Mouse (Mus musculus): ENCODE results near the gene Mapkapk2.
"Not testable (repeated sequence)": the region's sequence is repeated elsewhere in the genome, so short reads cannot be mapped to it uniquely, and the experiment has no call there.

The Mapkapk2 gene

GRCm38 (mm10) chr1:131049361-131049806 lies 48.2 kb downstream of the Mapkapk2 start:
- no peak for DNase-seq (ENCODE audit: low spot score)

DNA sequence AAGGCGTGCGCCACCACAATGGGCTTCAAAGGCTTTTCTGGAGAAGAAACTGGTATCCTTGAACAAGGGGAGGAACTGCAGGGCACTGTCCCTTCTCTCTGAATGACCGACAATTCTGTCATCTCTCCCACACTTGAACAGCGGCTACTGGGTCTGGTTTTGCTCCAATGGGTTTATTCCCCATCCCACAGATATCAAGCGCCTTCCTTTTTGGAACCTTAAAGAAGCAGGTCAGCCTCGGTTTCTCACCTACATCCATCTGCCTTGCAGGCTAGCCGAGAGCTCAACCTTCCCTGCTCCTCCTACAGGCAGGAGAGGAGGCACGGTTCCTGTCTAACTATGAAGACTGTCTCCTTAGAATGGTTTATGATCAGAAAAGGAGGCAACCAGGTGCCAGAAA lies 48.7 kb downstream of the Mapkapk2 start:
- DNase-seq (ENCODE audit: low spot score): no peak

DNA sequence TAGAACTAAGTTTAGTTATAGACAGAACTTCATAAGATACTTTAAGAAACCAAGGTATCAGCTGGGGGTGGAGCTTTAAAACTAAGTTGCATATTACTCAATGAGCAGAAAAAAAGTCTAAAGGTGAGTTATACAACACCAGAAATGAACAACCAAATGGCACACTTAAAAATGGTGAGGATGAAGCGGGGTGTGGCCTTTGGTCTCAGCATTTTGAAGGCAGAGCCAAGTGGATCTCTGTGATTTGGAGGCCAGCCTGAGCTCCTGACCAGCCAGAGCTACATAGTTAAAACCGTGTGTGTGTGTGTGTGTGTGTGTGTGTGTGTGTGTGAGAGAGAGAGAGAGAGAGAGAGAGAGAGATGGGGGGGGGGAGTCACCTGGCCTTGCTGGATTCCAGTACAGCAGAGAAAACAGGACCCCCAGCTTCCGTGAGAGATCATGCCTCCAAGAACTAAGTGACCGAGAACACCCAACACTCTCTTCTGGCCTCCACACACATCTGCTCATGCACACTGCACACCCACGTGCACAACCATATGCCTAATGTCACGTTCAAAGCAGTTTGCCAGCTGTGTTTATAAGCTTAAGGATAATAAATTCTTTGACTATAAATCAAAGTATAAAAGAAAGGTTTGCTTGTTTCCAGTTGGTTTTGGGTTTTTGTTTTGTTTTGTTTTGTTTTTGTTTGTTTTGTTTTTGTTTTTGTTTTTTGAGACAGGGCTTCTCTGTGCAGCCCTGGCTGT lies 49.3 kb downstream of the Mapkapk2 start:
- DNase-seq (ENCODE audit: low spot score): no peak

GRCm38 (mm10) chr1:131046607-131047006 lies 51.0 kb downstream of the Mapkapk2 start:
- no peak for DNase-seq (ENCODE audit: low spot score)

DNA sequence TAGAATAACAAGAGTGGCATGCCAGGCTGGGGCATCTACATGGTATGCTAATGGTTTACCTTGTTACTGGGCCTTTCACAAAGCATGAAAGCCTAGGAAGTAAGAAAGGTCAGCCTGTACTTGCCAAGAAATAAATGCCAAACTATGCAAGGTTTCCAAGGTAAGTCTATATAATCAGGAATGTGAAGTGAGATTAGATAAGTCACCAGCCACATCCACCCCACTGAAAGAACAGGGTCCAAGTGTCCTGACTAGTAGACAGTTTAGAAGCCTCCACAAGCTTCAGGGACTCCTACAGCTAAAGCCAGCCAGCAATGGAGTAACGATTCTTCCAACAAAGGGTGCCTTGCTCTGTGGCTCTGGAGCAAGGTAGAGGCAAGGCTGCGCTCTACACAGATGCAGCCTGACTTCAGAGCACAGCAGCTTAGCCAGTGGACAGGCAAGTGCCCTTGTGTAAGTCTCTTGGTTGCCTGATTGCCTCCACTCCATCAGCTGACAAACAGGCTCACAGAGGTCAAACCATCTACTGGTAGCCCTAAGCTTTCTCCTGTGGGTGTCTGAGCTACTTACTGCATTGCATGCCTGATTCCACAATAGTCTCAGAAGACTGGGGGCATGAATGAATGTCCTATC lies 51.8 kb downstream of the Mapkapk2 start:
- DNase-seq (ENCODE audit: low spot score): no peak

GRCm38 (mm10) chr1:131043636-131044035 lies 54.0 kb downstream of the Mapkapk2 start:
- DNase-seq (ENCODE audit: low spot score): no peak

DNA sequence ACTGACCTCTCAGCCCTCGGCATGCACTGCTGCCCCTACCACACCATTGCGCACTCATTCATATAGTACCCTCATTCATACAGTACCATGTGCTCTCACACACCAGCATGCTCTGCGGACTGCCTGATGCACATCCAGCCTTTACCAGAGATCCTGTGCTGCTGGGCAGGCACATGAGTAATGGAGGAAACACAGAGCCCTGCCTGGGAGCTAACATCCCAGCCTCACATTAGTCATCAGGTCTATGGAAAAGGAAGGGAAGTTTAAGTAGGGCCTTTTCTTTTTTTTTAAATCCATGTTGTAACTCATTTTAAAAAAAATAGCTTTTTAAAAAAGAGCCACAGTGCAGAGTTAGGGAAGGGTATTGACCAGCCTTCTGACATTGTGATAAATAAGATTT lies 54.9 kb downstream of the Mapkapk2 start:
- no peak for DNase-seq (ENCODE audit: low spot score)

DNA sequence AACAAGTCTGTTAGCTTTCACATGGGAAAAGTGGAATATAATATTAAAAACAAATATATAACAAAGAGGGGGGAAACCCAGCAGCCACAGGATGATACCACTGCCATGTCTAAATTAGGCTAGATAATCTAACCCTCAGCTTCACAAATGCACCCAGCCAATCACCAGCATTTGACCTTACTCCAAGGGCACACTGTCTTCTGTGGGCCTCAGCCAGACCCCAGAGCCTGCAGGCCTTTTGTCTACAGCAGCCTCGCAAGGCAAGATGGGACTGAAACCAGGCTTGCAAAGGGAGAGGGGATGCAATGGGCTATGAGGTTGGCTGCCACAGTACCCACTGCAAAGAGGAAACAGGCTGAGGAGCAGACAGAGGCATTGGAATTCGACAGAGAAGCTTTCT lies 55.4 kb downstream of the Mapkapk2 start:
- no peak for DNase-seq (ENCODE audit: low spot score)

DNA sequence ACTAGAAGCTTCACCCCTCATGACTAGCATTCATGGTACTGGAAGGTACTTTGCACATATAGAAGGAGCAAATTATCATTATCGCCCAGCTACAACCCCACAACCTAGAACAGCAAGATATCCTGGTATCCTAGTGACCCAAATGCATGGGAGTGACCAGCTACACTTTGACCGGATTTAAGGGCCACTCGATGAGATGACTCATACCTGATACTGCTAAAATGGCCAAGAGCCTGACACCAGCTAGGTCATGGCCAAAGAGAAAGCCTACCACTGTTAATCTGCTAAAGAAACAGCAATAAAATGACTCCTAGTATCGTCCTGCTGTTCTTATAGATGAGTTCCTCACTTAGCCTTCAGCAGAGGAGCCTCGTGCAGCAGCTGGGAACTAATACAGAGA lies 58.1 kb downstream of the Mapkapk2 start:
- no peak for DNase-seq (ENCODE audit: low spot score)

- DNase-seq (ENCODE audit: low spot score): no peak
Measured at GRCm38 (mm10) chr1:131038415-131039017, 59.1 kb downstream of the Mapkapk2 start.

DNA sequence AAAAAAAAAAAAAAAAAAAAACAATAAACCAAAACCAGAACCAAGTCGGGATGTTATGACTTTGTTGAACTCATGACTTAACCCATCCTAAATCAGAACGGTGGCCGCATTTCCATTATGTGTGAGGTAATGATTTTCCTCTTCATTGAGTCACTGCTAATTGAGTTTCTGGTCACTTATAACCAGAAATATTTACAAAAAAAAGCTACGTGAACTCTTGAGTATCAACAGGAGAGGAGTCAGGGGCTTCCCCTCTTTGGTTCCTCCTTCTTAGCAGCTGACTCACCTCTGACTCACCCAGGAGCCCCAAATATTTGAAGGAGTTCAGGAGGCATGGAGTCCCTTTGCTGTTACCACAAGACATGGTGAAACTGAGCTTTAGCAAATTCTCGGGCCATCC lies 59.6 kb downstream of the Mapkapk2 start:
- DNase-seq (ENCODE audit: low spot score): no peak

GRCm38 (mm10) chr1:131031267-131031666 lies 66.4 kb downstream of the Mapkapk2 start:
- no peak for DNase-seq (ENCODE audit: low spot score)

DNA sequence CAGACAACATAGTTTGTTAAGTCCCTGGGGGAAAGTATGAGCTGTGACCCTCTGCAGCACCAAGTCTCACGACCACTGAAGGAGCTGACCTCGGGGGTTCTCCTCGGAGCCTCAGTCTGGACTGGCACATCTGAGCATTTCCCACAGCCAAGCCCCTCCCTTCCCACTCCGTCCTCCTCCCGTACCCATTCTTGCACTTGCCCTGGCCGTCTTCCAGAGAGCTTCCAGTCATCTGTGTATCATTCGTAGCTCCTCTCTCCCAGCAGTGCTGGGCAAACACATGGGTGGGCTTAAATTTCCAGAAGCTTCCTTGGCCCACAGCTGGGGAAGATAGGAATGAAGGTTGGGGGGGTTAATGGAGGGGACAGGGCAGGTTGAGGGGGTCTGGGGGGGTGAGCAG lies 67.4 kb downstream of the Mapkapk2 start:
- DNase-seq (ENCODE audit: low spot score): no peak

- DNase-seq (ENCODE audit: low spot score): no peak
Measured at GRCm38 (mm10) chr1:131029215-131029614, 68.4 kb downstream of the Mapkapk2 start.

GRCm38 (mm10) chr1:131025843-131026190 lies 71.8 kb downstream of the Mapkapk2 start:
- DNase-seq (ENCODE audit: low spot score): no peak

DNA sequence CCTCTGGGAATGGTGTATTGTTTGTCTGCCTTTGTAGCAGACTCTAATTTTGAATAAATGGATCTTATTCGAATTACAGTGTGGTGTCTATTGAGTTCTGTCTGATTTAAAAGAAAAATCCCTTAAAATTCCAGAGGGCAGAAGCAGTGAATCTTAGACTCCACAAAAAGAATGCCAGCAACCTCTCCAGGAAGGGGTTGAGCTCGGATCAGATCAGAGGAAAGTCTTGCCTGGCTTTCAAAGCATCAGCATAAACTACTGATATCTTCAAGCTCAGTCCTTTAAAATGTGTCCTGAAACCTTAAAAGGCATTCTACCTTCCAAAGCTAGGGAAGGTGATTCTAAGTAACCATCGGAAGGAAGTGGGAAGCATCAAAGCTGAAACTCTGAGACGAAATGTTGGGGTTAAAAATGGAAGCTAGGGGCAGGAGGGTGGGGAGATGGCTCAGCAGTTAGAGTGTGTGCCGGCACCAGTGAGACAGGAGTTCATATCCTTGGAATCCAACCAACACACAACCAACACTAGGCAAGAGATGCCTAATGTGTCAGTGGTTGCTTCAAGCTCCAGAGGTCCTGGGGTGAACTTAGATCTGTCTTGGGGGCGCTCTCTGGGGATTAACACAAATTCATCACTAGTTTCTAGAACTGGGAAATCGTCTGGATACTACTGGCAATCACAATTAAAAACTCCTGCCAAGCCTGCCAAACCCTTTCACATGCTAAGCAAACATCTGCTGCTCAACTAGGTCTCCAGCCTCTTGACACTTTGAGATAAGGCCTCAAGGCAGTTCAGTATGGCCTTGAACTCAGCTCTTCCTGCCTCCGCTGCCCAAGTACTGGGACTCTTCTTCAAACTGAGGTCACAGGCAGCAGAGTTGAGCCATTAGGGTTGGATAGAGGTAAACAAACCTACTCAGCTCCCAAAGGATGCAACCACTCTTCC lies 72.5 kb downstream of the Mapkapk2 start:
- DNase-seq (ENCODE audit: low spot score): no peak

GRCm38 (mm10) chr1:131023250-131023858 lies 74.3 kb downstream of the Mapkapk2 start:
- not testable (repeated sequence) for DNase-seq (ENCODE audit: low spot score)

DNA sequence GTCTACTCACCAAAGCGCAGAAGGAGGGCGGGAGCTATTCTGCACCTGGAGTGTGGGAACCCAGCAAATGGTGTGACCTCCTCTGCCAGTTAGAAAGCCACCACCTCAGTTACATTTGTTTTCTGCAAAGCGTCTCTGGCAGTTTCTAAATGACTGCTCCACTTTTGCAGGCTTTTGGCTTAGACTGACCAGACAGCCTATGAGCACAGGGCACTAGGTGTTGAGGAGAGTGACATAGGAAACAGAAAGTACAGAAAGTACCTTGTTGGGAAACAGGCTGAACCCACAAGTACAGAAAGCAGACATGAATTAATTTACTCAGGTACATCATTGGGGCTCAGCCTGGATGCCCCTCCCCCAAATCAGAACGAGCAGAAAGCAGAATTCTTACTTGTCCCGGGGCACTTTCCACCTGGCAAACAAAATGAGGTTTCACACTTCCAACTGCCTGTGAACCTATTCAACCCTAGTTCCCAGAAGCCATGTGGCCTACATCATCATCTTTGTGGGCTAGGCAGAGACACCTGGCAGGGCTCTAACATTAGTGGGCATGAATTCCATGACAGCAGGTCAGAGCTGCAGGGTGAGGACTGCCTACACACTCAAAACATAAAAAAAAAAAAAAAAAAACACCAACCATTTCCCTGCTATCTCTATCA lies 74.9 kb downstream of the Mapkapk2 start:
- no peak for DNase-seq (ENCODE audit: low spot score)

GRCm38 (mm10) chr1:131021900-131022590 lies 75.6 kb downstream of the Mapkapk2 start:
- DNase-seq (ENCODE audit: low spot score): no peak

- no peak for DNase-seq (ENCODE audit: low spot score)
Measured at GRCm38 (mm10) chr1:131021438-131021837, 76.2 kb downstream of the Mapkapk2 start.
